Mouse (Mus musculus) midbrain, embryonic 13.5 days (tissue): ENCODE measurements at regions not wholly inside any gene's neighbourhood (a gene's known extent, or its start where the extent isn't known, plus 50 kb on each side); places are given as distances from the start of the nearest gene placed in this dataset.

Experiments
- ATAC-seq: fragments of 200-750 bp; cut with Nextera tagmentation; 2 replicates; pipeline ENCODE4 v1.8.0; 2017; ENCODE audit warnings: mild to moderate bottlenecking, moderate TSS enrichment, moderate library complexity
- H3K27ac ChIP-seq: fragments of 300-500 bp; sonication (generic); 2 replicates; pipeline ENCODE4 v1.5.1; 2015; ENCODE audit warnings: inconsistent platforms, mild to moderate bottlenecking, moderate library complexity
- H3K27me3 ChIP-seq: fragments of 300-500 bp; sonication (generic); 2 replicates; pipeline ENCODE4 v1.6.1; 2015; ENCODE audit warnings: mild to moderate bottlenecking, inconsistent platforms
- H3K36me3 ChIP-seq: fragments of 300-500 bp; sonication (generic); 2 replicates; pipeline ENCODE4 v1.6.1; 2015; ENCODE audit warnings: mild to moderate bottlenecking, inconsistent platforms
- H3K4me1 ChIP-seq: fragments of 300-500 bp; sonication (generic); replicated peaks from 2 replicates; pipeline ENCODE4 v1.6.1; 2015; ENCODE audit warnings: inconsistent platforms
- H3K4me2 ChIP-seq: fragments of 300-500 bp; sonication (generic); replicated peaks from 2 replicates; pipeline ENCODE4 v1.6.1; 2015; ENCODE audit warnings: moderate library complexity, mild to moderate bottlenecking, inconsistent platforms
- H3K4me3 ChIP-seq: fragments of 300-500 bp; sonication (generic); replicated peaks from 2 replicates; pipeline ENCODE4 v1.5.1; 2015; ENCODE audit warnings: mild to moderate bottlenecking, inconsistent platforms
- H3K9ac ChIP-seq: fragments of 300-500 bp; sonication (generic); replicated peaks from 2 replicates; pipeline ENCODE4 v1.6.1; 2015; ENCODE audit warnings: mild to moderate bottlenecking, inconsistent platforms
- H3K9me3 ChIP-seq: fragments of 300-500 bp; sonication (generic); 2 replicates; pipeline ENCODE4 v1.6.1; 2016; ENCODE audit warnings: mild to moderate bottlenecking, inconsistent platforms
- WGBS: fragments of 180-500 bp; shearing (Covaris S2); methylation state at CpG from one replicate; pipeline ENCODE4 v1.1.7; 2015; 5-methylcytosine and 5-hydroxymethylcytosine counted together

GRCm38 (mm10) chr4:5494072-5495000 is 701.2 kb upstream of the Impad1 start:
- no peaks in the 10 kb centered on the region for H3K9me3 ChIP-seq
- no peak for ATAC-seq
- H3K4me3 ChIP-seq, result no peak overlapping the region
- no peaks in the 10 kb centered on the region for H3K27me3 ChIP-seq
- WGBS, result 86% methylated on average over 1 of the region's 1 CpGs
- H3K27ac ChIP-seq, result no peak overlapping the region
- no peaks in the 10 kb centered on the region for H3K4me1 ChIP-seq
- H3K4me2 ChIP-seq, result no peak overlapping the region
- no peaks in the 10 kb centered on the region for H3K36me3 ChIP-seq
- H3K9ac ChIP-seq, result no peak overlapping the region

- Histone ChIP-seq H3K4me3 (no peak overlapping the region), H3K36me3 (no peaks in the 10 kb centered on the region), H3K9me3 (no peaks in the 10 kb centered on the region), H3K9ac (no peak overlapping the region), H3K27ac (no peak overlapping the region), H3K4me1 (no peaks in the 10 kb centered on the region), H3K27me3 (no peaks in the 10 kb centered on the region), H3K4me2 (no peak overlapping the region)
- WGBS, result 88% methylated on average over 2 of the region's 2 CpGs
- ATAC-seq, result no peak
Observed at GRCm38 (mm10) chr4:5486786-5487185, 693.6 kb upstream of the Impad1 start.

GRCm38 (mm10) chr4:5471891-5472558 is 678.9 kb upstream of the Impad1 start:
- Histone ChIP-seq H3K9me3 (no peaks in the 10 kb centered on the region), H3K27ac (no peak overlapping the region), H3K36me3 (no peaks in the 10 kb centered on the region), H3K27me3 (no peaks in the 10 kb centered on the region), H3K4me1 (no peaks in the 10 kb centered on the region), H3K9ac (no peak overlapping the region), H3K4me2 (no peak overlapping the region), H3K4me3 (no peak overlapping the region)
- WGBS, result 46% methylated on average over 3 of the region's 3 CpGs
- ATAC-seq, result no peak

GRCm38 (mm10) chr4:5459028-5459695 is 666.0 kb upstream of the Impad1 start:
- no peak overlapping the region for H3K4me3 ChIP-seq
- H3K4me2 ChIP-seq, result no peak overlapping the region
- no peaks in the 10 kb centered on the region for H3K9me3 ChIP-seq
- no peak overlapping the region for H3K27ac ChIP-seq
- H3K27me3 ChIP-seq, result no peaks in the 10 kb centered on the region
- H3K36me3 ChIP-seq, result no peaks in the 10 kb centered on the region
- H3K4me1 ChIP-seq, result no peaks in the 10 kb centered on the region
- H3K9ac ChIP-seq, result no peak overlapping the region
- ATAC-seq, result no peak

- Histone ChIP-seq H3K4me2 (no peak overlapping the region), H3K9ac (no peak overlapping the region), H3K36me3 (no peaks in the 10 kb centered on the region), H3K4me1 (no peaks in the 10 kb centered on the region), H3K9me3 (no peaks in the 10 kb centered on the region), H3K4me3 (no peak overlapping the region), H3K27me3 (no peaks in the 10 kb centered on the region), H3K27ac (no peak overlapping the region)
- ATAC-seq, result no peak
- 92% methylated on average over 6 of the region's 6 CpGs for WGBS
Observed at GRCm38 (mm10) chr4:5450417-5450816, 657.3 kb upstream of the Impad1 start.

- Histone ChIP-seq H3K4me1 (no peaks in the 10 kb centered on the region), H3K9ac (no peak overlapping the region), H3K4me2 (no peak overlapping the region), H3K4me3 (no peak overlapping the region), H3K27me3 (no peaks in the 10 kb centered on the region), H3K27ac (no peak overlapping the region), H3K36me3 (no peaks in the 10 kb centered on the region), H3K9me3 (no peaks in the 10 kb centered on the region)
- 37% methylated on average over 2 of the region's 2 CpGs for WGBS
- no peak for ATAC-seq
Observed at GRCm38 (mm10) chr4:5441339-5442019, 648.3 kb upstream of the Impad1 start.

GRCm38 (mm10) chr4:5437076-5437475 is 643.9 kb upstream of the Impad1 start:
- Histone ChIP-seq H3K4me1 (no peaks in the 10 kb centered on the region), H3K4me2 (no peak overlapping the region), H3K36me3 (no peaks in the 10 kb centered on the region), H3K9ac (no peak overlapping the region), H3K27ac (no peak overlapping the region), H3K27me3 (no peaks in the 10 kb centered on the region), H3K9me3 (no peaks in the 10 kb centered on the region), H3K4me3 (no peak overlapping the region)
- ATAC-seq, result peak; percentile 82
- 16% methylated on average over 3 of the region's 3 CpGs for WGBS
